Mouse (Mus musculus): ENCODE measurements around the gene Lsm11. TPM values are rescaled to one million over a fixed set of nuclear protein-coding genes. Genes with fewer than 3 reads are reported as not detected.
"Not testable (repeated sequence)": the region's sequence is repeated elsewhere in the genome, so short reads cannot be mapped to it uniquely, and the experiment has no call there.

The Lsm11 gene
- polyA plus RNA-seq, 1 experiment from 2014 or later: 8.0 TPM

DNA sequence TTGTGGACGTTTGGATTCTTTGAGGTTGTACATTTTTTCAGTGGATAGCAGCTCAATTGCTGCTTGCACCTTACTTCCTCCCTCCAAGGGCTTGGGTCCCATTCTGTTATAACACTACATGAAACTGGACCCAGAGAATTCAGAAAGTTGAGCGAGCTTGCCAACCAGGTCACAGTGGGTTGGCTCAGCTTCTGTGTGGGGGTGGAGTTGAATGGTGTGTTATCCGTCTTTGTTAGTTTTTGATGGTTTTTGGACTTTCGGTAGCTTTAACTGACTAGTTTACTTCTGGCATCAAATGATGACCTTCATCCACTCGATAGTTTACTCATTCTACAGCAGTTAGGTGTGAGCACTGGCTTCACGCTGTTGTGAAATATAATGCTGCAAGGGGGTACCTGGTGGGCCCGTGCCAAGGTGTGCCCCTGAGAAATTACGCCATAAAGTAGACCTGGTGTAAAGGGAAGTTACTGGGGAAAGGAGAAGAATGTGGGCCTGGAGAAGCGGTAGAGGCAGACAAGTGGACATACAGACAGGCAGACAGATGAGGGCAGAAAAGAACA lies 56.2 kb downstream of the Lsm11 start:
- Histone ChIP-seq H3K27me3 (ENCODE audit: control insufficient read depth, insufficient read depth, low read length) (no peaks in the 10 kb centered on the region), H3K27ac (replicated peaks; ENCODE audit: low read depth, low read length) (no peak overlapping the region), H3K4me2 (ENCODE audit: low read depth, low read length) (no peak overlapping the region), H3K36me3 (replicated peaks; ENCODE audit: control insufficient read depth, insufficient read depth, low read depth, low read length) (peaks cover 4% of the 10 kb centered on the region; the same call in 1 of the 2 replicates), H3K4me1 (ENCODE audit: control insufficient read depth, insufficient read depth, low read length) (no peaks in the 10 kb centered on the region), H3K4me3 (ENCODE audit: low read depth, low read length) (no peak overlapping the region), H3K9me3 (replicated peaks; ENCODE audit: control insufficient read depth, low read length) (no peaks in the 10 kb centered on the region), H3K9ac (replicated peaks; ENCODE audit: low read length) (no peak overlapping the region)
- DNase-seq (ENCODE audit: low spot score): no peak
- WGBS: 89% methylated on average over 9 of the region's 9 CpGs
- ATAC-seq (replicated peaks; ENCODE audit: insufficient number of reproducible peaks, low FRiP score, low TSS enrichment, low read depth): no peak

DNA sequence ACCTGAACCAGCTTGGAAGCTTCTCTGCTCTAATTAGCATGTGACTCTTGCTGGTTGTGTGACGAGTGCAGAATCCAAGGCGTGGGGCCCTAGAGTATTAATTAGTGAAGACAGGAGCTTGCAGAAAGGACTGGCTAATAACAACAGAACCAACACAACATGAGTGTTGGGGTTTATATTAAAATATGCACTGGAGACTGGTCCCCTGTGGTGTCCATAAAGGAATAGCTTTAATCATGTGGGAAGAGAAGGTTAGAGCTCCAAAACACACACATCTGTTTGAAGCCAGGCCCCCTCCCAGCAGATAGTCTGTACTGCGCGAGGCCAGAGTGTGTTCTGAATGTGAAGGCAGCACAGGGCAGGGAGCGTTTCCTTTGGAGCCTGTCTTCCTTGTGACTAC lies 58.1 kb downstream of the Lsm11 start:
- no peak for DNase-seq (ENCODE audit: low spot score)
- no peak overlapping the region for H3K27ac ChIP-seq (replicated peaks; ENCODE audit: low read depth, low read length)
- no peak overlapping the region for H3K4me3 ChIP-seq (ENCODE audit: low read depth, low read length)
- no peak overlapping the region for H3K4me2 ChIP-seq (ENCODE audit: low read depth, low read length)
- no peaks in the 10 kb centered on the region; the same call in 1 of the 2 replicates for H3K36me3 ChIP-seq (replicated peaks; ENCODE audit: control insufficient read depth, insufficient read depth, low read depth, low read length)
- no peaks in the 10 kb centered on the region for H3K9me3 ChIP-seq (replicated peaks; ENCODE audit: control insufficient read depth, low read length)
- WGBS: 86% methylated on average over 5 of the region's 5 CpGs
- no peaks in the 10 kb centered on the region for H3K27me3 ChIP-seq (ENCODE audit: control insufficient read depth, insufficient read depth, low read length)
- 0 out of 2 replicates have a peak, but pooled peaks have one; percentile 14 for ATAC-seq (replicated peaks; ENCODE audit: insufficient number of reproducible peaks, low FRiP score, low TSS enrichment, low read depth)
- no peaks in the 10 kb centered on the region for H3K4me1 ChIP-seq (ENCODE audit: control insufficient read depth, insufficient read depth, low read length)
- H3K9ac ChIP-seq (replicated peaks; ENCODE audit: low read length): no peak overlapping the region

DNA sequence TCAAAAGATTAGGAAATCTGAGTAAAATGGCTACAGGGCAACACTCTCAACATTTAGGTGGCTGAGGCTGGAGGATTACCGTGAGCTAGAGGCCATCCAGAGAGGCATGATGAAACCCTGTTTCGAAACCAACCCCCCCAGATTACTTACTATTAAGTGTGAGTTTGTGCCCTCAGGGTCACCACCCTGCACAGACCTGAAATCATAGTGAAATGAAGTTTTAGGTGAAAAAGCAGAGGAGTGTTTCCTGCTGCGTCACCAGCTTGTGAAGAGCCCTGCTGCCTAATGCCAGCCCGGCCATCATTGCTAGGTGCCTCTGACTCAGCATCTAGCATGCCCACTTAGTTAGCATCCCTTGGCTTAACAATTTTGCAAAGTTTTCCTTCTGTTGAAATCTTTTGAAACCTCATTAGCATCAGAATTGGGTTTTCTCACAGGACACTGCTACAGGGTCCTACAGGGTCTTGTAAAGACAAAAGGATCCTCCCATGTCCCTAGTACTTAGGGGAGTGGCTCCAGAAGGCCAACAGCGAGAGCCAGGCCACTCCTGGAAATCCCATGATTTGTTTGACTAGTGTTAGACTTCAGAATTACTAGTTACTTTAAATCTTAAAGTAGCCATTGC lies 59.0 kb downstream of the Lsm11 start:
- ATAC-seq (replicated peaks; ENCODE audit: insufficient number of reproducible peaks, low FRiP score, low TSS enrichment, low read depth) (no peak), DNase-seq (ENCODE audit: low spot score) (no peak)
- H3K4me2 ChIP-seq (ENCODE audit: low read depth, low read length): no peak overlapping the region
- no peaks in the 10 kb centered on the region for H3K4me1 ChIP-seq (ENCODE audit: control insufficient read depth, insufficient read depth, low read length)
- no peak overlapping the region for H3K27ac ChIP-seq (replicated peaks; ENCODE audit: low read depth, low read length)
- H3K27me3 ChIP-seq (ENCODE audit: control insufficient read depth, insufficient read depth, low read length): no peaks in the 10 kb centered on the region
- H3K4me3 ChIP-seq (ENCODE audit: low read depth, low read length): no peak overlapping the region
- 87% methylated on average over 5 of the region's 5 CpGs for WGBS
- H3K9me3 ChIP-seq (replicated peaks; ENCODE audit: control insufficient read depth, low read length): no peaks in the 10 kb centered on the region
- H3K36me3 ChIP-seq (replicated peaks; ENCODE audit: control insufficient read depth, insufficient read depth, low read depth, low read length): no peaks in the 10 kb centered on the region; the same call in 1 of the 2 replicates
- H3K9ac ChIP-seq (replicated peaks; ENCODE audit: low read length): no peak overlapping the region

DNA sequence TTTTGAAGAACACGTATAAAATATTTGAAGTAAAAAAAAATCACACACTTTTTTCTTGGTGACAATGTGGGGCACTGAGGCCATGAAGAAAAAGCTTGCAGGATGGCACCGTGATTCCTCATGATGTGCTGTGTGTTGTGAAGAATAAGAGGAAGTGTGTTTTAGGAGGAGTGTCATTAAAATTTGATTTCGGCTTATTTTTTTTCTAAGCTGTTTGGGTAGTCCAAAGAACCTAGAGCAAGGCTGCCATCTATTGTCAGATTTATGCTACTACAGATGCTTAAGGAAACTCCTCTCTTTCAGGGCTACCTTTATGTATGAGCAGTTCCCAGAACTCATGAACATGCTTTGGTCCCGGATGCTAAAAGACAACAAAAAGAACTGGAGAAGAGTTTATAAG lies 60.7 kb downstream of the Lsm11 start:
- Histone ChIP-seq H3K4me3 (ENCODE audit: low read depth, low read length) (no peak overlapping the region), H3K27me3 (ENCODE audit: control insufficient read depth, insufficient read depth, low read length) (no peaks in the 10 kb centered on the region), H3K27ac (replicated peaks; ENCODE audit: low read depth, low read length) (no peak overlapping the region), H3K36me3 (replicated peaks; ENCODE audit: control insufficient read depth, insufficient read depth, low read depth, low read length) (no peaks in the 10 kb centered on the region; the same call in 1 of the 2 replicates), H3K4me1 (ENCODE audit: control insufficient read depth, insufficient read depth, low read length) (no peaks in the 10 kb centered on the region), H3K9ac (replicated peaks; ENCODE audit: low read length) (no peak overlapping the region), H3K9me3 (replicated peaks; ENCODE audit: control insufficient read depth, low read length) (no peaks in the 10 kb centered on the region), H3K4me2 (ENCODE audit: low read depth, low read length) (no peak overlapping the region)
- 67% methylated on average over 4 of the region's 4 CpGs for WGBS
- DNase-seq (ENCODE audit: low spot score): peak; percentile 73
- ATAC-seq (replicated peaks; ENCODE audit: insufficient number of reproducible peaks, low FRiP score, low TSS enrichment, low read depth): no peak

DNA sequence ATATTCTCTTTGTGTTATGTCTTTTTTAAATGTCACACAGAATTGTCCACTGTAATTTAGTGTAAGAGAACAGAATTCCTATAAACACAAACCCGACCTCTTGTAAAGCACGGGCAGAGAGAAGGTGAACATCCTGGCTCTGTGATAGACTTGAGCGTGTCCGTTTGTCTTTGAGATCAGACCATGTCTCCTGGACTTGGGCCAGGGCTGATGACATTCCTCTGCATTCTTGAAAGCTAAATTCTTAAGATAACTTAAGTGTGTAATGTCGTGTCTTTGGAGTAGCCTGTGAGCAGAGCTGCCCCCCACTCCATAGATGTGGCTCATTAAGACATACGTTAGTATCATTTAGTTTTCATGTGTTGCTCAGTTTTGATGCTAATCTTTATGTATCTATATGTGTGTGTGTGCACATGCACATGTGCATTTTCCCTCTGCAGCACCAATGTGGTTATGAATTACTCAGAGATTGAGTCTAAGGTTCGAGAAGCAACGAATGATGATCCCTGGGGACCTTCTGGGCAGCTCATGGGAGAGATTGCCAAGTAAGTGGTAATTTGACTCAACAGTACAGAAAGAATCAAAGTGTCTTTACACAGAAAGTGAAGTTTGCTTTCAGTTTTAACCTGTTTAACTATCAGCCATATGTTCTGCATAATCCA lies 61.3 kb downstream of the Lsm11 start:
- DNase-seq (ENCODE audit: low spot score) (no peak), ATAC-seq (replicated peaks; ENCODE audit: insufficient number of reproducible peaks, low FRiP score, low TSS enrichment, low read depth) (no peak)
- H3K4me1 ChIP-seq (ENCODE audit: control insufficient read depth, insufficient read depth, low read length): no peaks in the 10 kb centered on the region
- H3K9me3 ChIP-seq (replicated peaks; ENCODE audit: control insufficient read depth, low read length): no peaks in the 10 kb centered on the region
- 65% methylated on average over 8 of the region's 8 CpGs for WGBS
- no peak overlapping the region for H3K4me3 ChIP-seq (ENCODE audit: low read depth, low read length)
- H3K36me3 ChIP-seq (replicated peaks; ENCODE audit: control insufficient read depth, insufficient read depth, low read depth, low read length): no peaks in the 10 kb centered on the region; the same call in 1 of the 2 replicates
- no peak overlapping the region for H3K4me2 ChIP-seq (ENCODE audit: low read depth, low read length)
- no peaks in the 10 kb centered on the region for H3K27me3 ChIP-seq (ENCODE audit: control insufficient read depth, insufficient read depth, low read length)
- no peak overlapping the region for H3K27ac ChIP-seq (replicated peaks; ENCODE audit: low read depth, low read length)
- H3K9ac ChIP-seq (replicated peaks; ENCODE audit: low read length): no peak overlapping the region

DNA sequence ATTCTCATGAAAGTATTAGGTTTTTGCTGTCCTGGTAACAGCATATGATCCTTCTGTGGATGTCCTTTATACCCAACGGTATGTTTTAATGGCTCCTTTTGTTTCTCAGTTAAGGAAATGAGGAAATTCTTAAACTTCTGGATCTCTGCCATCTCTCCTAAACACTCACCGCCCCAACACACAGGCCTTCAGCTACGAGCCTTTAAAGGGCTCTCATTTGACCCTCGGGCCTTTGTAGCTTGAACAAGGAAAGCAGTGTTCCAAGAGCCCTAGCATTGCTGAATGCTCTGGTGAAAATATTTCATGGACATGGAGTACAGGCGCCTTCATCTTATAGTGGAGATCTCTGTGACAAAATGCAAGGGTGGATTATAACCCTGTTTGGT lies 63.1 kb downstream of the Lsm11 start:
- 32% methylated on average over 5 of the region's 5 CpGs for WGBS

DNA sequence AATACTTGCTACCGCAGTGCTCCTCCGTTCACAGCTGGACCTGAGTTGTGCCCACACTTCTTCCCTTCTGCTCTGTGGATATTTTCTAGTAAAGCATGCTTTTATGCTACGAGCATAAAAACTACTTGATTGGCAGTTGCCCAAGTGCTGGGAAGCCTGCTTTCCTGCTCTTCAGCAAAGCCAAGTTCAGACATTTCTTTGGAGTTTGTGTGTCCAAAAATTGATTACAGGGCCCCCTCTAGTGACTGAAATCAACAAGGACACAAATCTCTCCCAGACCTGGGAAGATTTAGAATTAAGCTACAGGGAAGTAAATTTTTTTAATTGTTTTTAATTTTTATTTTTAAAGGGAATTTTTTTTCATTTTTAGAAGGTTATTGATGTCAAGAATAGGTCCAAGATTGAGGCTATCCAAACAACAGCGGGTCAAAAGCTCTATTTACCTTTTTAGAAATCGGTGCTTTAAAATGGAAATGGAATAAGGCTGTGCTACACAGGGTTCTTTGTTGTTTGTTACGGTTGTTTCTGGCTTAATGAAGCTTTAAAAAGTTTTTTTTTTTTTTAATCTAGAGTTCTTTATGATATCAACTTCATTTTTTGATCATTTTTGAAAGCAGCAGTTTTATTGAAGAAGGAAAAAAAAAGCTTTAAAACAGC lies 63.6 kb downstream of the Lsm11 start:
- Histone ChIP-seq H3K36me3 (replicated peaks; ENCODE audit: control insufficient read depth, insufficient read depth, low read depth, low read length) (no peaks in the 10 kb centered on the region), H3K27me3 (ENCODE audit: control insufficient read depth, insufficient read depth, low read length) (no peaks in the 10 kb centered on the region), H3K4me3 (ENCODE audit: low read depth, low read length) (no peak overlapping the region), H3K27ac (replicated peaks; ENCODE audit: low read depth, low read length) (no peak overlapping the region), H3K4me2 (ENCODE audit: low read depth, low read length) (no peak overlapping the region), H3K4me1 (ENCODE audit: control insufficient read depth, insufficient read depth, low read length) (no peaks in the 10 kb centered on the region), H3K9ac (replicated peaks; ENCODE audit: low read length) (no peak overlapping the region), H3K9me3 (replicated peaks; ENCODE audit: control insufficient read depth, low read length) (no peaks in the 10 kb centered on the region)
- 66% methylated on average over 6 of the region's 6 CpGs for WGBS
- ATAC-seq (replicated peaks; ENCODE audit: insufficient number of reproducible peaks, low FRiP score, low TSS enrichment, low read depth): no peak
- DNase-seq (ENCODE audit: low spot score): peak; percentile 70

More for the DNA sequence above, 63.1 kb downstream of the Lsm11 start:
- no peak overlapping the region for H3K4me2 ChIP-seq (ENCODE audit: low read depth, low read length)
- no peak for ATAC-seq (replicated peaks; ENCODE audit: insufficient number of reproducible peaks, low FRiP score, low TSS enrichment, low read depth)
- H3K27me3 ChIP-seq (ENCODE audit: control insufficient read depth, insufficient read depth, low read length): no peaks in the 10 kb centered on the region
- no peaks in the 10 kb centered on the region for H3K9me3 ChIP-seq (replicated peaks; ENCODE audit: control insufficient read depth, low read length)
- no peaks in the 10 kb centered on the region for H3K4me1 ChIP-seq (ENCODE audit: control insufficient read depth, insufficient read depth, low read length)
- no peak overlapping the region for H3K27ac ChIP-seq (replicated peaks; ENCODE audit: low read depth, low read length)
- no peak overlapping the region for H3K4me3 ChIP-seq (ENCODE audit: low read depth, low read length)
- no peaks in the 10 kb centered on the region; the same call in 1 of the 2 replicates for H3K36me3 ChIP-seq (replicated peaks; ENCODE audit: control insufficient read depth, insufficient read depth, low read depth, low read length)
- no peak overlapping the region for H3K9ac ChIP-seq (replicated peaks; ENCODE audit: low read length)
- peak; percentile 39 for DNase-seq (ENCODE audit: low spot score)

DNA sequence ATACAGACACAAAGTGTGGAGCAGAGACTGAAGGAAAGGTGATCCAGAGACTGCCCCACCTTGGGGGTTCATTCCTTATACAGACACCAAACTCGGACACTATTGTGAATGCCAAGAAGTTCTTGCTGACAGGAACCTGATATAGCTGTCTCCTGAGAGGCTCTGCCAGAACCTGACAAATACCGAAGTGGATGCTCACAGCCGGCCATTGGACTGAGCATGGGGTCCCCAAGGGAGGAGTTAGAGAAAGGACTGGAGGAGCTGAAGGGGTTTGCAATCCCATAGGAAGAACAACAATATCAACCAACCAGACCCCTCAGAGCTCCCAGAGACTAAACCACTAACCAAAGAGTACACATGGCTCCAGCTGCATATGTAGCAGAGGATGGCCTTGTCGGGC lies 65.4 kb downstream of the Lsm11 start:
- WGBS: 73% methylated on average over 4 of the region's 4 CpGs
- H3K27ac ChIP-seq (replicated peaks; ENCODE audit: low read depth, low read length); H3K4me1 ChIP-seq (ENCODE audit: control insufficient read depth, insufficient read depth, low read length); H3K36me3 ChIP-seq (replicated peaks; ENCODE audit: control insufficient read depth, insufficient read depth, low read depth, low read length); DNase-seq (ENCODE audit: low spot score); H3K9ac ChIP-seq (replicated peaks; ENCODE audit: low read length); H3K27me3 ChIP-seq (ENCODE audit: control insufficient read depth, insufficient read depth, low read length); H3K4me3 ChIP-seq (ENCODE audit: low read depth, low read length); H3K4me2 ChIP-seq (ENCODE audit: low read depth, low read length); ATAC-seq (replicated peaks; ENCODE audit: insufficient number of reproducible peaks, low FRiP score, low TSS enrichment, low read depth); H3K9me3 ChIP-seq (replicated peaks; ENCODE audit: control insufficient read depth, low read length): not testable (repeated sequence)
